Mouse (Mus musculus): ENCODE data around the gene Ttyh1.

- TF ChIP-seq POLR2A (IDR thresholded peaks at IDR 0.05; ENCODE audit: low read depth, low read length) (0 out of 2 replicates have a peak, but pooled peaks have one; percentile 17), CTCF (IDR thresholded peaks at IDR 0.05; ENCODE audit: extremely low read depth, insufficient read length, insufficient replicate concordance, low read depth, low read length) (no peak)
Observed at GRCm38 (mm10) chr7:4164090-4164910, 45.1 kb downstream of the Ttyh1 start, which contains the start of gene Cdc42ep5.

All from small intestine, adult 2 months (tissue).